Mouse (Mus musculus) forebrain, embryonic 11.5 days (tissue): Measurements from ENCODE around the gene Krtap1-4. TPM values are rescaled to one million over a fixed set of nuclear protein-coding genes. Genes with fewer than 3 reads are reported as not detected.
"Not testable (repeated sequence)": the region's sequence is repeated elsewhere in the genome, so short reads cannot be mapped to it uniquely, and the experiment has no call there.

Experiments
- ATAC-seq: fragments of 200-750 bp; cut with Nextera tagmentation; replicated peaks from 2 replicates; pipeline ENCODE4 v1.8.0; 2017; ENCODE audit warnings: moderate TSS enrichment; ENCODE audit not compliant: low FRiP score
- DNase-seq: peaks from one replicate; pipeline ENCODE4 v3.0.0-alpha.2; 2017; ENCODE audit warnings: low spot score
- H3K27ac ChIP-seq: fragments of 300-500 bp; sonication (generic); 2 replicates; pipeline ENCODE4 v1.5.1; 2014; ENCODE audit warnings: low read depth, low read length
- H3K27me3 ChIP-seq: fragments of 300-500 bp; sonication (generic); 2 replicates; pipeline ENCODE4 v1.6.1; 2014; ENCODE audit warnings: mild to moderate bottlenecking, low read length, mixed read lengths; ENCODE audit not compliant: control insufficient read depth, insufficient read depth
- H3K36me3 ChIP-seq: fragments of 300-500 bp; sonication (generic); 2 replicates; pipeline ENCODE4 v1.6.1; 2014; ENCODE audit warnings: mild to moderate bottlenecking, low read length, moderate library complexity, mixed read lengths; ENCODE audit not compliant: control insufficient read depth, insufficient read depth
- H3K4me1 ChIP-seq: fragments of 300-500 bp; sonication (generic); replicated peaks from 2 replicates; pipeline ENCODE4 v1.6.1; 2014; ENCODE audit warnings: low read length, mixed read lengths; ENCODE audit not compliant: control insufficient read depth, insufficient read depth
- H3K4me2 ChIP-seq: fragments of 300-500 bp; sonication (generic); 2 replicates; pipeline ENCODE4 v1.6.1; 2014; ENCODE audit warnings: low read depth, mild to moderate bottlenecking, low read length, moderate library complexity, mixed read lengths; ENCODE audit not compliant: severe bottlenecking
- H3K4me3 ChIP-seq: fragments of 300-500 bp; sonication (generic); 2 replicates; pipeline ENCODE4 v1.5.1; 2014; ENCODE audit warnings: low read depth, low read length
- H3K9ac ChIP-seq: fragments of 300-500 bp; sonication (generic); 2 replicates; pipeline ENCODE4 v1.6.1; 2014; ENCODE audit warnings: low read length
- H3K9me3 ChIP-seq: fragments of 300-500 bp; sonication (generic); 2 replicates; pipeline ENCODE4 v1.6.1; 2016; ENCODE audit warnings: low read length, mixed read lengths; ENCODE audit not compliant: control insufficient read depth
- WGBS: fragments of 180-500 bp; shearing (Covaris S2); extraction: QIAGEN DNeasy Blood & Tissue Kit; methylation state at CpG from one replicate; pipeline ENCODE4 v1.1.7; 2014; 5-methylcytosine and 5-hydroxymethylcytosine counted together
- polyA plus RNA-seq: library from polyadenylated mRNA; unstranded; fragments of >200 nt; fragmentation: Nextera tagmentation; extraction: Ambion mirVana; gene quantifications from 2 replicates; pipeline ENCODE4 v1.2.1, GENCODE M21; 2014

Krtap1-4 gene
- not detected in 2 replicates for polyA plus RNA-seq

DNA sequence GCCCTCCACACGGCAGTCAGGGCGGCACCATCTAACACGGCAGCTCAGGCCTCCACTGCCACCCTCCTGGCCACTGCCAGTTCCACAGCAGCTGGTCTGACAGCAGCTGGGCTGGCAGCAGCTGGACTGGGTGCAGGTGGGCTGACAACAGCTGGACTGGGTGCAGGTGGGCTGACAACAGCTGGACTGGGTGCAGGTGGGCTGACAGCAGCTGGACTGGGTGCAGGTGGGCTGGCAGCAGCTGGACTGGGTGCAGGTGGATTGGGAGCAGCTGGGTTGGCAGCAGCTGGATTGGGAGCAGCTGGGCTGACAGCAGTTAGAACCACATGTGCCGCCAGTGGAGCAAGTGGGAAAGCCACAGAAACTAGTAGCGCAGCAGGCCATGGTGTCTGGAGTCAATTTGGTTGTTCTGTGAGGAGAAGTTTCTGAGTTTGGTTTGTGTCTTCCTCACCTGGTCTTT, at the start of gene Krtap1-4:
TSS of gene Krtap1-4 (minus strand) at position 410 of the 460 bp plus-strand sequence.
- Histone ChIP-seq H3K27ac (no peak within 1 kb of the TSS), H3K9ac (no peak within 1 kb of the TSS), H3K4me3 (no peak within 1 kb of the TSS), H3K9me3 (no peaks in the 10 kb centered on the region), H3K4me1 (no peaks in the 10 kb centered on the region), H3K4me2 (no peak within 1 kb of the TSS), H3K36me3 (no peaks in the 10 kb centered on the region), H3K27me3 (no peaks in the 10 kb centered on the region)
- ATAC-seq (no peak), DNase-seq (no peak)
- WGBS, result 75% methylated on average over 5 of the region's 5 CpGs

DNA sequence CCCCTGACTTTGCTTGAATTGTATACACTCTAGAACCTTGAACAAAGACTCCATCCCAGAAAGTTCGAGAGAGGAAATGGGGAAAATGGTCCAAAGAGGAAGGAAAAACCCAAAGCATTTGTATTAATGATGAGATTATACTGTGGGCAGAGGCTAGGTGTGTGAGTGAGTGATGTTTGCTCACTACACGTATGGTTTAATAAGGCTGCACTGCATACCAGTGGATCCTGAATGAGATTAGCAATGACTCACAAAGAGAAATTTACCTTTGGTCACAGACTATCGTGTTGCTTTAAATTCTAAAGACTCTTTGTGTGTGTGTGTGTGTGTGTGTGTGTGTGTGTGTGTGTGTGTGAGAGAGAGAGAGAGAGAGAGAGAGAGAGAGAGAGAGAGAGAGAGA, 47.4 kb upstream of the Krtap1-4 start:
- 75% methylated on average over 3 of the region's 3 CpGs for WGBS
- no peaks in the 10 kb centered on the region for H3K36me3 ChIP-seq
- H3K4me2 ChIP-seq, result no peak overlapping the region
- H3K4me3 ChIP-seq, result no peak overlapping the region
- H3K4me1 ChIP-seq, result no peaks in the 10 kb centered on the region
- no peak for ATAC-seq
- H3K9me3 ChIP-seq, result no peaks in the 10 kb centered on the region
- no peak overlapping the region for H3K9ac ChIP-seq
- no peak for DNase-seq
- no peaks in the 10 kb centered on the region for H3K27me3 ChIP-seq
- H3K27ac ChIP-seq, result no peak overlapping the region

GRCm38 (mm10) chr11:99628138-99628537, 44.7 kb upstream of the Krtap1-4 start, which contains the start of gene Krtap4-1:
Gene Krtap4-1 (minus strand): TSS chr11:99628238.
- Histone ChIP-seq H3K27me3 (no peaks in the 10 kb centered on the region), H3K4me2 (no peak within 1 kb of the TSS), H3K27ac (no peak within 1 kb of the TSS), H3K4me3 (no peak within 1 kb of the TSS), H3K4me1 (no peaks in the 10 kb centered on the region), H3K36me3 (no peaks in the 10 kb centered on the region), H3K9ac (no peak within 1 kb of the TSS), H3K9me3 (no peaks in the 10 kb centered on the region)
- ATAC-seq, result no peak
- WGBS, result 82% methylated on average over 4 of the region's 4 CpGs
- DNase-seq, result no peak

GRCm38 (mm10) chr11:99620335-99620734, 36.9 kb upstream of the Krtap1-4 start, which contains the start of gene Gm11562:
Gene Gm11562 (minus strand): TSS chr11:99620435.
- no peaks in the 10 kb centered on the region for H3K9me3 ChIP-seq
- no peak within 1 kb of the TSS for H3K4me2 ChIP-seq
- no peak within 1 kb of the TSS for H3K4me3 ChIP-seq
- no peaks in the 10 kb centered on the region for H3K36me3 ChIP-seq
- H3K27me3 ChIP-seq, result no peaks in the 10 kb centered on the region
- no peak for DNase-seq
- no peak within 1 kb of the TSS for H3K9ac ChIP-seq
- H3K4me1 ChIP-seq, result no peaks in the 10 kb centered on the region
- no peak within 1 kb of the TSS for H3K27ac ChIP-seq
- WGBS, result 89% methylated on average over 2 of the region's 2 CpGs
- ATAC-seq, result no peak

DNA sequence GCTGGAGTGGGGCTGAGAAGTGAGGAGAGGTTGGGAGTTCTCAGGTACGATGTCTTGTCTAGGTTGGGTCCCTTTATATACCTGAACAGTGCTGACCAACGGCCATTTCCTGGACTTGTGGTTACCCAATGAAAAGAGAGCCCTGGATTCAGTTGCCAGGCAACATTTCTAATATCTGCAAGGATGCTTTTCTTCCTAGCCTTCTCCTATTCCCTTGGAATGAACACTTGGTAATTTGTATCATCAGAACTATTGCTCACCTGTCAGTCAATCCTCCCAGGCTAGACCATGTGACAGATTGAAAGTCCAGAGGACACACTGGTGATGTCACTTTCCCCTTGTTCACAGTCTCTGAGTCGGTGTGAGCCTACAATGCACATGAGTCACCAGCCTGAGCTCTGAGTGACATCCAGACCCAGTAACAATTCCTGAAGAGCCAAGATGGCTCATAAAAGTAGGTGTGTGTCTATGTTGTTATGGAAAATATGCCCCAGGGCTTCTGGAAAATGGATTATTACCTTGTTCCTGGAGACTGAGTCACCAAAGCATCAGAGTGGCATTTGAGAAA, 31.4 kb upstream of the Krtap1-4 start, which contains the start of gene Krtap2-4:
TSS of gene Krtap2-4 (minus strand) at position 51 of the 568 bp plus-strand sequence.
- WGBS, result 72% methylated on average over 3 of the region's 3 CpGs
- H3K27ac ChIP-seq, result no peak within 1 kb of the TSS
- ATAC-seq, result no peak
- no peak within 1 kb of the TSS for H3K4me2 ChIP-seq
- H3K4me3 ChIP-seq, result no peak within 1 kb of the TSS
- H3K27me3 ChIP-seq, result no peaks in the 10 kb centered on the region
- no peak for DNase-seq
- H3K4me1 ChIP-seq, result no peaks in the 10 kb centered on the region
- no peaks in the 10 kb centered on the region for H3K9me3 ChIP-seq
- H3K36me3 ChIP-seq, result no peaks in the 10 kb centered on the region
- H3K9ac ChIP-seq, result no peak within 1 kb of the TSS

DNA sequence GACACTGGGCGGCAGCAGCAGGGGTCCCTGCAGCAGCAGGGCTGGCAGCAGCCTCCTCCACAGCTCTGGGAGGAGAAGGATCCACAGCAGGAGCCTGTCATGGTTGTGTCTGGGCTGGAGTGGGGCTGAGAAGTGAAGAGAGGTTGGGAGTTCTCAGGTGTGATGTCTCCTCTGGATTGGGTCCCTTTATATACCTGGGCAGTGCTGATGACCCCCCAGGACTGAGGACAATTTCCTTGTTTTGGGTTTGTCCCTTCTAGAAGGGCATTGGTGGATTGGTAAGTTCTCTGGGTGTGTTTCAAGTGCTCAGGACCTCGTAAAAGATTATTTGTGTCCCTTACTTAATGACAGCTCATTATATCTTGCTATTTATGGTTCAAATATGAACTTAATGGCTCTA, 26.6 kb upstream of the Krtap1-4 start, which contains the start of gene Gm11937:
TSS of gene Gm11937 (minus strand) at position 101 of the 400 bp plus-strand sequence.
- WGBS, result 78% methylated on average over 1 of the region's 2 CpGs
- H3K4me3 ChIP-seq, H3K4me1 ChIP-seq, H3K27me3 ChIP-seq, H3K27ac ChIP-seq, H3K4me2 ChIP-seq, H3K36me3 ChIP-seq, ATAC-seq, DNase-seq, H3K9me3 ChIP-seq, H3K9ac ChIP-seq: not testable (repeated sequence)

DNA sequence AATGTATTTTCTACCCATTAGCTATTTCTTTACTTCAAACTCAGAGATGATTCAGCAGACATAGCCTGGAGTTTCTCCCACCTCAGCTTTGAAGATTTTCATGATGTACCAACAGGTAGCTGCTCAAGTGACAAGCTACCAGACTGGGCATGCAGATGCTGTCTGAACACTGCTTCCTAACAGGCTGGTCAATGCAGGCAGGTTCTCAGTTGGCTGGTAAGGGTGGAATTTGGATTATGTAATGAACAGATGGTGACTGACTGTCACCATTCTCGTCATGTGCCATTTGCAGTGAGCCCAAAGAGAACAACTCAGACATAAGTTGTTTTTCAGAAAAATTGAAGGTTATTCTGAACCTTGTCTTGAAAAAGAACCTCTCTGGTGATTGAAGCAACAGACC, 25.7 kb upstream of the Krtap1-4 start:
- no peak overlapping the region for H3K27ac ChIP-seq
- no peaks in the 10 kb centered on the region for H3K36me3 ChIP-seq
- DNase-seq (no peak), ATAC-seq (no peak)
- no peaks in the 10 kb centered on the region for H3K27me3 ChIP-seq
- H3K9me3 ChIP-seq, result no peaks in the 10 kb centered on the region
- no peaks in the 10 kb centered on the region for H3K4me1 ChIP-seq
- no peak overlapping the region for H3K4me3 ChIP-seq
- H3K9ac ChIP-seq, result no peak overlapping the region
- 78% methylated on average over 1 of the region's 1 CpGs for WGBS
- no peak overlapping the region for H3K4me2 ChIP-seq

DNA sequence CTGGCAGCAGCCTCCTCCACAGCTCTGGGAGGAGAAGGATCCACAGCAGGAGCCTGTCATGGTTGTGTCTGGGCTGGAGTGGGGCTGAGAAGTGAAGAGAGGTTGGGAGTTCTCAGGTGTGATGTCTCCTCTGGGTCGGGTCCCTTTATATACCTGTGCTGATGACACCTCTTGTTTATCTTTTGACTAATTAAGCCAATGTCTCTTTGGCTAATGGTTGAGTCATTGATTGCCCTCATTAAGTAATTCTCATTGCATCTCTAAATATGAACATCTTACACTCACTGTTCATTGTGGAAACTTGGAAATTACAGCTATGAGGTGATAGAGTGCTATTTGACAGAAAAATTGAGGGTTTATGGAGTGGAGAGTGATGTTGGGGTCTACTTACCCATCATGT, 19.8 kb upstream of the Krtap1-4 start, which contains the start of gene Gm11938:
TSS of gene Gm11938 (minus strand) at position 101 of the 400 bp plus-strand sequence.
- not testable (repeated sequence) for H3K4me1 ChIP-seq, H3K27ac ChIP-seq, ATAC-seq, H3K36me3 ChIP-seq, H3K9me3 ChIP-seq, H3K4me2 ChIP-seq, DNase-seq, H3K27me3 ChIP-seq, H3K4me3 ChIP-seq, H3K9ac ChIP-seq
- 80% methylated on average over 1 of the region's 1 CpGs for WGBS

- not testable (repeated sequence) for H3K9me3 ChIP-seq, DNase-seq, H3K36me3 ChIP-seq, ATAC-seq, H3K9ac ChIP-seq, H3K27ac ChIP-seq, H3K4me2 ChIP-seq, H3K27me3 ChIP-seq, H3K4me1 ChIP-seq, H3K4me3 ChIP-seq
- 80% methylated on average over 6 of the region's 6 CpGs for whole genome bisulfite sequencing
Measured at GRCm38 (mm10) chr11:99597742-99598141, 14.3 kb upstream of the Krtap1-4 start, which contains the start of gene Krtap9-3. Gene Krtap9-3 (minus strand): TSS chr11:99598105.
